Mouse (Mus musculus) bone marrow, adult 2 months (tissue): ENCODE measurements around the gene Zyg11b.

ENCODE experiments used
- CTCF ChIP-seq: fragments of 200-500 bp; IDR thresholded peaks from 2 replicates; pipeline ENCODE4 v1.5.1; 2011; ENCODE audit warnings: low read length, control low read depth; ENCODE audit not compliant: control insufficient read depth, insufficient read depth
- POLR2A ChIP-seq: fragments of 200-500 bp; IDR thresholded peaks from 2 replicates; pipeline ENCODE4 v1.6.1; 2011; ENCODE audit warnings: low read depth, mild to moderate bottlenecking, control low read depth, low read length, borderline replicate concordance; ENCODE audit not compliant: control insufficient read depth

DNA sequence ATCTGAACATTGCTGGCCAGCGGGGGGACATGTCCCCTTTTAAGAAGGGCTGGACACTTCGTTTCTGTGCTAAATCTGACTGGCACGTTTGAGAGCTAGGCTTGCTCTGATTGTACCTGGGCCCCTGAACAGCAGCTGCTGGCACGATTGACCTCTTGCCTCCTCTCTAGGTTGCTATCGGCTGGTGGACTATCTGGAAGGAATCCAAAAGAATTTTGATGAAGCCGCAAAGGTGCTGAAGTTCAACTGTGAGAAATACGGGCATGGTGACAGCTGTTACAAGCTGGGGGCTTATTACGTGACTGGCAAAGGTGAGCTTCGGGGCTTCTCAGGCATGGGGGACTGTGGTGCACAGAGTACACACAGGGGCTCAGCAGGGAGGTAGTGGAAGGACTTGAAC lies 31.1 kb upstream of the Zyg11b start:
- TF ChIP-seq POLR2A: no peak
- no peak for TF ChIP-seq CTCF
